Mouse (Mus musculus) cortical plate, adult 2 months (tissue): ENCODE measurements around the gene Tnrc6b.

Experiments
- CTCF ChIP-seq: fragments of 200-500 bp; IDR thresholded peaks from 2 replicates; pipeline ENCODE4 v1.5.1; 2011; ENCODE audit warnings: mild to moderate bottlenecking, control low read depth, low read length; ENCODE audit not compliant: insufficient read depth; ENCODE audit errors: extremely low read depth
- POLR2A ChIP-seq: fragments of 200-500 bp; IDR thresholded peaks from 2 replicates; pipeline ENCODE4 v1.6.1; 2011; ENCODE audit warnings: mild to moderate bottlenecking, low read length, control low read depth; ENCODE audit not compliant: insufficient read depth; ENCODE audit errors: extremely low read depth

- TF ChIP-seq CTCF (no peak), POLR2A (no peak)
These were observed 230.4 kb downstream of the Tnrc6b start for GRCm38 (mm10) chr15:80941468-80942040.
